8 mouse cellular contexts compared by ENCODE assay signal in the genomic region with DNA sequence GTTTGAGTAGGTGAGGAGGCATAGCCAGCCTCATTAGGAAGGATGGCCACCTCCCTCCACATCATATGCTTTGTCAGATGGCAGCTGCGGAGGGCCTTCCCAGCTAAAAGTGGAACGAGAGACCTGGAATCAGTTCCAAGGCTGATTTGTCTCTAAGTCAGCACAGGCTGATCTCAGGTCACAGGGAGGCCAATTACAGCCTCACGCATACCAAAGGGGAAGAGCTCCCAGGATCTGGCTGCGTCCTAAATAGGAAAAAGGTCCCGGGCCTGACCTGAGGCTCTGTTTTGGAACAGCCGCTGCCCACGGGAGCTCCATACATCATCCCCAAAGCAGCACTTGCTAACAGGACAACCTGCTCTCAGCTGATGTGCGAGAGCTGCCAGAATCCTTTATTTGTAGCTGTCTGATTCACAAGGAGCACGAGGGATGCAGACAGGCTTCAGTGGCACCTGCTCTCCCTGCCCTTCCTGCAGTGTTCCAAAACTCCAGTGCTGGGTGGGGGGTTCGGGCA.
A peak's percentile ranks its signal among the peaks of the same experiment; 100 is the strongest.
DNase-seq lines count a peak whose midpoint lies in the region; ATAC-seq lines count a peak whose summit lies in the region.

No protein-coding gene starts in this region.

- H3K4me1 ChIP-seq in kidney, embryonic 16.5 days (ENCODE audit: insufficient read depth, low read length): 0 out of 2 replicates have a peak, but pooled peaks cover 3% of the 10 kb centered on the region
- H3K4me1 ChIP-seq in heart, embryonic 15.5 days (replicated peaks): peaks cover 54% of the 10 kb centered on the region
- peaks cover 12% of the 10 kb centered on the region for H3K4me1 ChIP-seq in neural tube, embryonic 15.5 days

- H3K9me3 ChIP-seq in kidney, embryonic 16.5 days (ENCODE audit: low read length): no peaks in the 10 kb centered on the region
- no peaks in the 10 kb centered on the region for H3K9me3 ChIP-seq in heart, embryonic 15.5 days (replicated peaks)
- no peaks in the 10 kb centered on the region for H3K9me3 ChIP-seq in neural tube, embryonic 15.5 days (replicated peaks)

- H3K4me3 ChIP-seq in kidney, embryonic 16.5 days (ENCODE audit: low read length): no peak overlapping the region
- H3K4me3 ChIP-seq in heart, embryonic 15.5 days: no peak overlapping the region
- H3K4me3 ChIP-seq in neural tube, embryonic 15.5 days (replicated peaks): no peak overlapping the region

- ATAC-seq in kidney, embryonic 16.5 days (ENCODE audit: low FRiP score, low TSS enrichment): peak; percentile 35; the same call in 1 of the 2 replicates
- 0 out of 2 replicates have a peak, but pooled peaks have one; percentile 5 for ATAC-seq in common myeloid progenitor, adult 5-6 weeks (replicated peaks; ENCODE audit: low read depth, poor library complexity, severe bottlenecking)
- ATAC-seq in heart, embryonic 15.5 days (replicated peaks; ENCODE audit: insufficient number of reproducible peaks, insufficient read depth, low FRiP score, low read depth): peak; percentile 81
- no peak for ATAC-seq in neural tube, embryonic 15.5 days (ENCODE audit: low FRiP score)

- H3K36me3 ChIP-seq in kidney, embryonic 16.5 days (ENCODE audit: insufficient read depth, low read length): peaks cover 2% of the 10 kb centered on the region; the same call in 1 of the 2 replicates
- H3K36me3 ChIP-seq in heart, embryonic 15.5 days: peaks cover 14% of the 10 kb centered on the region
- H3K36me3 ChIP-seq in neural tube, embryonic 15.5 days: peaks cover 11% of the 10 kb centered on the region; the same call in 1 of the 2 replicates

- H3K27me3 ChIP-seq in kidney, embryonic 16.5 days (ENCODE audit: insufficient read depth, low read length): no peaks in the 10 kb centered on the region
- H3K27me3 ChIP-seq in heart, embryonic 15.5 days: no peaks in the 10 kb centered on the region
- no peaks in the 10 kb centered on the region for H3K27me3 ChIP-seq in neural tube, embryonic 15.5 days (replicated peaks)

- H3K9ac ChIP-seq in kidney, embryonic 16.5 days (replicated peaks; ENCODE audit: low read length): no peak overlapping the region
- H3K9ac ChIP-seq in heart, embryonic 15.5 days: no peak overlapping the region
- H3K9ac ChIP-seq in neural tube, embryonic 15.5 days (replicated peaks): no peak overlapping the region

- H3K27ac ChIP-seq in kidney, embryonic 16.5 days (ENCODE audit: low read length): no peak overlapping the region
- H3K27ac ChIP-seq in heart, embryonic 15.5 days: peak overlapping the region; percentile 92
- H3K27ac ChIP-seq in neural tube, embryonic 15.5 days (replicated peaks): peak overlapping the region; percentile 54

- no peak for DNase-seq in kidney, postnatal 10 days
- peak; percentile 56 for DNase-seq in NIH3T3 (ENCODE audit: low read depth)
- no peak for DNase-seq in urinary bladder, postnatal 25 days (ENCODE audit: low spot score)
- DNase-seq in kidney, adult 8-10 months: no peak

- H3K4me2 ChIP-seq in kidney, embryonic 16.5 days (replicated peaks; ENCODE audit: low read depth, low read length): no peak overlapping the region
- H3K4me2 ChIP-seq in heart, embryonic 15.5 days: no peak overlapping the region
- H3K4me2 ChIP-seq in neural tube, embryonic 15.5 days: no peak overlapping the region

- WGBS in kidney, embryonic 16.5 days: 28% methylated on average over 10 of the region's 10 CpGs
- WGBS in heart, embryonic 15.5 days: 22% methylated on average over 10 of the region's 10 CpGs
- WGBS in neural tube, embryonic 15.5 days: 16% methylated on average over 10 of the region's 10 CpGs
